Mouse (Mus musculus) midbrain, embryonic 16.5 days (tissue): ENCODE results near the gene Tex33. TPM values are rescaled to one million over a fixed set of nuclear protein-coding genes. Genes with fewer than 3 reads are reported as not detected.

Source experiments
- ATAC-seq: fragments of 200-750 bp; cut with Nextera tagmentation; 2 replicates; pipeline ENCODE4 v1.8.0; 2017; ENCODE audit warnings: moderate TSS enrichment
- H3K27ac ChIP-seq: fragments of 300-500 bp; sonication (generic); 2 replicates; pipeline ENCODE4 v1.5.1; 2014; ENCODE audit warnings: mild to moderate bottlenecking, low read length, mixed read lengths
- H3K27me3 ChIP-seq: fragments of 300-500 bp; sonication (generic); 2 replicates; pipeline ENCODE4 v1.6.1; 2014; ENCODE audit warnings: low read depth, low read length, mixed read lengths; ENCODE audit not compliant: control insufficient read depth, insufficient read depth
- H3K36me3 ChIP-seq: fragments of 300-500 bp; sonication (generic); 2 replicates; pipeline ENCODE4 v1.6.1; 2014; ENCODE audit warnings: mild to moderate bottlenecking, low read length, moderate library complexity, mixed read lengths; ENCODE audit not compliant: control insufficient read depth, insufficient read depth
- H3K4me1 ChIP-seq: fragments of 300-500 bp; sonication (generic); 2 replicates; pipeline ENCODE4 v1.6.1; 2014; ENCODE audit warnings: mild to moderate bottlenecking, low read length, mixed read lengths; ENCODE audit not compliant: control insufficient read depth, insufficient read depth
- H3K4me2 ChIP-seq: fragments of 300-500 bp; sonication (generic); 2 replicates; pipeline ENCODE4 v1.6.1; 2014; ENCODE audit warnings: mild to moderate bottlenecking, low read length, mixed read lengths
- H3K4me3 ChIP-seq: fragments of 300-500 bp; sonication (generic); 2 replicates; pipeline ENCODE4 v1.5.1; 2014; ENCODE audit warnings: low read depth, mild to moderate bottlenecking, low read length, moderate library complexity, mixed read lengths
- H3K9ac ChIP-seq: fragments of 300-500 bp; sonication (generic); 2 replicates; pipeline ENCODE4 v1.6.1; 2014; ENCODE audit warnings: low read depth, low read length, mixed read lengths
- H3K9me3 ChIP-seq: fragments of 300-500 bp; sonication (generic); replicated peaks from 2 replicates; pipeline ENCODE4 v1.6.1; 2014; ENCODE audit warnings: mild to moderate bottlenecking, low read length, mixed read lengths; ENCODE audit not compliant: control insufficient read depth, poor library complexity, severe bottlenecking
- WGBS: fragments of 180-500 bp; shearing (Covaris S2); extraction: QIAGEN DNeasy Blood & Tissue Kit; methylation state at CpG from one replicate; pipeline ENCODE4 v1.1.7; 2014; 5-methylcytosine and 5-hydroxymethylcytosine counted together
- polyA plus RNA-seq: library from polyadenylated mRNA; unstranded; fragments of >200 nt; fragmentation: Nextera tagmentation; extraction: Ambion mirVana; gene quantifications from 2 replicates; pipeline ENCODE4 v1.2.1, GENCODE M21; 2015

The Tex33 gene
- polyA plus RNA-seq, 1 experiment from 2014 or later, result not detected

DNA sequence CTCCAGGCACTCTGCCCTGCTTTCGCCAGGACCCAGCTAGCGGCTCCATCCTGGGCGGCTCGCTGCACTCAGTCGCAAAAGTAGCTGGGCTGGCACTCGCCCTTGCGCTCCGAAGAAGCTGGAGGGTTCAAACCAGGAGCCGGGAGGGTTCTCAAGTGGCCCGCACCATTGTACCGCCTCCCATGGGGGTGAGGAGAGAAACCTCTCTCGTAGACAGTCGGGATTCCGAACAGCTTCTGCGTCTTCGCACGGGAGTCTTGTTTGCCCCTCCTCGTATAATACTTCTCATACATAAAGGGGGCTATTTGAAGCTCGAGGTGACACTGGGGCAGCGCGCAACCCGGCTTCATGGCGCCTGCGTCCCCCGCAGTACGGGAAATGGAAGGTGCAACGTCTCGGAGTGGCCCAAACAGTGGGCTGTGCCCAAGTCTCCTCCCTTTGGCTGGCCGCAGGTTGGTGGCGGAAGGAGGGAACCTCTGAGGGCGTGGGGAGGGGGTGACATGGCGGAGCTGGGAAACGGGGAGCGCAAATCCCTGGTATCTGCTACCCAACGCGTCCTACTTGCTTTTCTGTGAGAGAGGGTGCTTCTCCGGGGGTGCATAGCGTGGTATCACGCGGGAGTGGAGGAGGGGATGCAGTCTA is 10.7 kb upstream of the Tex33 start, which contains the start of gene Mpst:
Gene Mpst, plus strand, starts transcription at position 124 of the 642 bp plus-strand sequence.
- under 1% methylated on average over 40 of the region's 40 CpGs for WGBS
- Histone ChIP-seq H3K36me3 (no peaks in the 10 kb centered on the region), H3K4me3 (peak within 1 kb of the TSS; percentile 61), H3K4me2 (peak within 1 kb of the TSS; percentile 97), H3K27me3 (peaks cover 31% of the 10 kb centered on the region), H3K9ac (peak within 1 kb of the TSS; percentile 82), H3K27ac (peak within 1 kb of the TSS; percentile 84), H3K4me1 (peaks cover 21% of the 10 kb centered on the region), H3K9me3 (no peaks in the 10 kb centered on the region)
- peak; percentile 90 for ATAC-seq

GRCm38 (mm10) chr15:78405517-78406211 is 10.0 kb upstream of the Tex33 start, which contains the start of gene Tst:
TSS of gene Tst (minus strand) at chr15:78405907.
- Histone ChIP-seq H3K4me1 (peaks cover 21% of the 10 kb centered on the region), H3K9ac (peak within 1 kb of the TSS; percentile 82), H3K36me3 (no peaks in the 10 kb centered on the region), H3K27ac (peak within 1 kb of the TSS; percentile 84), H3K4me3 (peak within 1 kb of the TSS; percentile 61), H3K27me3 (peaks cover 24% of the 10 kb centered on the region), H3K9me3 (no peaks in the 10 kb centered on the region), H3K4me2 (peak within 1 kb of the TSS; percentile 97)
- WGBS, result 3% methylated on average over 33 of the region's 34 CpGs
- ATAC-seq, result peak; percentile 66

DNA sequence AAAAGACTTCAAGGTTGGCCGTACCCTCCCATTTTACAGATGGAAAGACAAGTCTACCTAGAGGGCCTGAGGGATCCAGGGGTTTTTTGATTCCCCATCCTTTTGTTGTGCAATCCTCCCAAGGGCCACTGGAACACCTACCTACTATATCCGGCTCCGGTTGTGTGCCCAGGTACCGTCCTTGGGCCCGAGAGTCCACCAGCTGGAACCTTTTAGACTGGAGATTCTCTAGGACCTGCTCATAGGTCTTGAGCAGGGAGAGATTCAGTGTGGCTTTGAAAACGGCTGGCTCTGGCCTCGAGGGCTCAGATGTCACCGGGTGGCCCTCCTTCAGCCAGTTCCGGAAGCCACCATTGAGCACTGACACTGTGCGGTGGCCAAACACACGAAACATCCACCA is 9.4 kb upstream of the Tex33 start:
- no peak overlapping the region for H3K27ac ChIP-seq
- H3K9me3 ChIP-seq, result no peaks in the 10 kb centered on the region
- no peaks in the 10 kb centered on the region for H3K36me3 ChIP-seq
- H3K4me3 ChIP-seq, result peak overlapping the region; percentile 61
- H3K27me3 ChIP-seq, result peaks cover 19% of the 10 kb centered on the region
- peaks cover 20% of the 10 kb centered on the region for H3K4me1 ChIP-seq
- 56% methylated on average over 11 of the region's 11 CpGs for WGBS
- ATAC-seq, result no peak
- H3K4me2 ChIP-seq, result peak overlapping the region; percentile 97
- H3K9ac ChIP-seq, result peak overlapping the region; percentile 82

GRCm38 (mm10) chr15:78403896-78404295 is 8.2 kb upstream of the Tex33 start:
- Histone ChIP-seq H3K27ac (no peak overlapping the region; the same call in 1 of the 2 replicates), H3K4me2 (no peak overlapping the region), H3K9ac (no peak overlapping the region), H3K4me1 (peaks cover 13% of the 10 kb centered on the region), H3K36me3 (no peaks in the 10 kb centered on the region), H3K27me3 (peaks cover 8% of the 10 kb centered on the region), H3K9me3 (no peaks in the 10 kb centered on the region), H3K4me3 (no peak overlapping the region)
- 53% methylated on average over 1 of the region's 1 CpGs for WGBS
- ATAC-seq, result no peak

- H3K27me3 ChIP-seq, result peaks cover 2% of the 10 kb centered on the region; the same call in 1 of the 2 replicates
- no peak for ATAC-seq
- no peaks in the 10 kb centered on the region for H3K9me3 ChIP-seq
- no peak overlapping the region; the same call in 1 of the 2 replicates for H3K27ac ChIP-seq
- WGBS, result 58% methylated on average over 3 of the region's 3 CpGs
- no peak overlapping the region for H3K4me3 ChIP-seq
- H3K9ac ChIP-seq, result no peak overlapping the region
- no peak overlapping the region for H3K4me2 ChIP-seq
- H3K36me3 ChIP-seq, result no peaks in the 10 kb centered on the region
- peaks cover 13% of the 10 kb centered on the region for H3K4me1 ChIP-seq
Measured at GRCm38 (mm10) chr15:78403301-78403741, 7.6 kb upstream of the Tex33 start.

DNA sequence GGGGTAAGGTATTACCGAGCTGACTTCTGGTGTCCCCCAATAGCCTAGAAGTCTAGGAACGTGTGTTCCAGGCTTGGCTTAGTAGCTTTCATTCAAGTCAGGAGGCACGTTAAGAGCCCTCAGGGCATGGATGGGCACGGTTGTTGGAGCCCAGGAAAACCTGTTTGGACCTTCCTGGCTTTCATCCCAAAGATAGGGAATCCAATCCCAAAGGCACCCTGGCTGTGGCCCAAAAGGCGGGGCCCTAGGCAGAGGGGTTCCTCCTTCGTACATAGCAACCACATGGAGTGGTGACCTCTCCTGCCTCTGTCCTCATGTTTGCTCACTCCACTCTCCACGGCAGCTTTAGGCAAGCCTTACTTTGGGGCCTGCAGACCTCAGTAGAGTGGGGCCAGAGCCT is 6.7 kb upstream of the Tex33 start:
- Histone ChIP-seq H3K9ac (no peak overlapping the region), H3K36me3 (no peaks in the 10 kb centered on the region), H3K4me3 (no peak overlapping the region), H3K27ac (no peak overlapping the region), H3K4me1 (peaks cover 9% of the 10 kb centered on the region), H3K9me3 (no peaks in the 10 kb centered on the region), H3K27me3 (no peaks in the 10 kb centered on the region), H3K4me2 (no peak overlapping the region)
- 76% methylated on average over 7 of the region's 7 CpGs for WGBS
- ATAC-seq, result no peak

GRCm38 (mm10) chr15:78401921-78402320 is 6.2 kb upstream of the Tex33 start:
- Histone ChIP-seq H3K4me1 (peaks cover 4% of the 10 kb centered on the region), H3K27ac (no peak overlapping the region), H3K4me3 (no peak overlapping the region), H3K9ac (no peak overlapping the region), H3K27me3 (no peaks in the 10 kb centered on the region), H3K4me2 (no peak overlapping the region), H3K9me3 (no peaks in the 10 kb centered on the region), H3K36me3 (no peaks in the 10 kb centered on the region)
- ATAC-seq, result no peak
- 58% methylated on average over 4 of the region's 4 CpGs for WGBS

GRCm38 (mm10) chr15:78401345-78401744 is 5.6 kb upstream of the Tex33 start:
- no peak overlapping the region for H3K27ac ChIP-seq
- H3K4me2 ChIP-seq, result no peak overlapping the region
- no peaks in the 10 kb centered on the region for H3K27me3 ChIP-seq
- H3K36me3 ChIP-seq, result no peaks in the 10 kb centered on the region
- peaks cover 3% of the 10 kb centered on the region; the same call in 1 of the 2 replicates for H3K4me1 ChIP-seq
- H3K9ac ChIP-seq, result no peak overlapping the region
- no peak overlapping the region for H3K4me3 ChIP-seq
- 71% methylated on average over 6 of the region's 6 CpGs for WGBS
- ATAC-seq, result no peak
- no peaks in the 10 kb centered on the region for H3K9me3 ChIP-seq

- Histone ChIP-seq H3K9me3 (no peaks in the 10 kb centered on the region), H3K4me3 (no peak overlapping the region), H3K27ac (no peak overlapping the region), H3K4me2 (no peak overlapping the region), H3K9ac (no peak overlapping the region), H3K36me3 (no peaks in the 10 kb centered on the region), H3K4me1 (no peaks in the 10 kb centered on the region), H3K27me3 (no peaks in the 10 kb centered on the region)
- ATAC-seq, result no peak
- 83% methylated on average over 3 of the region's 3 CpGs for WGBS
Measured at GRCm38 (mm10) chr15:78390855-78391254, 4.9 kb downstream of the Tex33 start.
